Comparison of ENCODE assay signal across 15 mouse cellular contexts in the genomic region with DNA sequence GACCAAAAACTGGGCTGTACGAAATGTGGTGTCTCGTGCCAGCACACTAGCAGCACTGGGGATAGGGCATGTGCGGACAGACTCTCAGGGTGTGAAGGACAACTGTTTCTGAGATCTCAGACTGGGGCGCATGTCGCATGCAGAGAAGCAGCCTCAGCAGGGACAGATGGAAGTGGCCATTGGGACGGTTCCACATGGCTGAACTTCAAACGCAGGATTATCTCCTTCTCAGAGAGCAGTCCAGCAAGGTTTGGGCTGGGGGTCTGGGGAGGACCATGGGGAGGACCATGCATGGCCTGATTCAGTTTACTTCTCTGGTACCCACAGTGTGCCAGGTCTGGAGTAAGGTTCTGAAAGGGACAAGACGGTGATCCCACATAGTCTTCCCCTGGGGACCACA. TPM values are rescaled to one million over a fixed set of nuclear protein-coding genes. Genes with fewer than 3 reads are reported as not detected.
DNase-seq lines count a peak whose midpoint lies in the region; ATAC-seq lines count a peak whose summit lies in the region.
"Had no signal": no experiment of that assay in that cellular context is flagged by ENCODE, and none has a peak within 500 bp of the region (broad histone marks: within the 10 kb centered on the region; RNA-seq: fewer than 3 reads in every experiment).

No protein-coding gene starts in this region.

- H3K9me3 ChIP-seq in neural tube, embryonic 11.5 days (ENCODE audit: control insufficient read depth, low read length): no peaks in the 10 kb centered on the region
- no peaks in the 10 kb centered on the region for H3K9me3 ChIP-seq in forebrain, embryonic 14.5 days (replicated peaks; ENCODE audit: control insufficient read depth, low read length)
- H3K9me3 ChIP-seq: heart, embryonic 13.5 days; liver, embryonic 13.5 days had no signal

- peaks cover 6% of the 10 kb centered on the region for H3K4me1 ChIP-seq in neural tube, embryonic 11.5 days (ENCODE audit: control insufficient read depth, insufficient read depth, low read length)
- H3K4me1 ChIP-seq in forebrain, embryonic 14.5 days (ENCODE audit: control insufficient read depth, insufficient read depth, low read length): peaks cover 23% of the 10 kb centered on the region

- no peak overlapping the region for H3K9ac ChIP-seq in neural tube, embryonic 11.5 days (ENCODE audit: low read length)
- H3K9ac ChIP-seq in forebrain, embryonic 14.5 days (ENCODE audit: low read length): no peak overlapping the region
- H3K9ac ChIP-seq: heart, embryonic 13.5 days; liver, embryonic 13.5 days had no signal

- no peak overlapping the region for H3K27ac ChIP-seq in neural tube, embryonic 11.5 days (ENCODE audit: low read depth, low read length)
- H3K27ac ChIP-seq in forebrain, embryonic 14.5 days (ENCODE audit: low read depth, low read length): peak overlapping the region; percentile 48; the same call in 1 of the 2 replicates
- H3K27ac ChIP-seq: heart, embryonic 13.5 days; liver, embryonic 13.5 days had no signal

- peak; percentile 13 for DNase-seq in neural tube, embryonic 11.5 days (ENCODE audit: low spot score)
- DNase-seq in neural tube, embryonic 10.5 days (ENCODE audit: extremely low spot score, low spot score): no peak
- peak; percentile 75 for DNase-seq in cerebellum, adult 8-10 months
- peak; percentile 56 for DNase-seq in forebrain, embryonic 14.5 days (ENCODE audit: low spot score)
- peak; percentile 58 for DNase-seq in retina, postnatal 1 day
- DNase-seq in kidney, postnatal 36 days: no peak
- no peak for DNase-seq in right cerebral cortex, postnatal 10 days (ENCODE audit: low spot score in 2 of 2)
- DNase-seq: adrenal gland, postnatal 14 days; kidney, adult 18-20 months; kidney, postnatal 25 days; liver, embryonic 13.5 days; thymus, postnatal 14 days had no signal

- H3K4me2 ChIP-seq in neural tube, embryonic 11.5 days (ENCODE audit: low read depth): no peak overlapping the region
- no peak overlapping the region for H3K4me2 ChIP-seq in forebrain, embryonic 14.5 days (ENCODE audit: low read length)
- H3K4me2 ChIP-seq: heart, embryonic 13.5 days; liver, embryonic 13.5 days had no signal

- WGBS in neural tube, embryonic 11.5 days: 69% methylated on average over 8 of the region's 8 CpGs
- WGBS in forebrain, embryonic 14.5 days: 41% methylated on average over 8 of the region's 8 CpGs

- H3K36me3 ChIP-seq in neural tube, embryonic 11.5 days (ENCODE audit: control insufficient read depth, insufficient read depth, low read length): no peaks in the 10 kb centered on the region; the same call in 1 of the 2 replicates
- peaks cover 60% of the 10 kb centered on the region for H3K36me3 ChIP-seq in forebrain, embryonic 14.5 days (ENCODE audit: control insufficient read depth, insufficient read depth, low read length)
- H3K36me3 ChIP-seq: heart, embryonic 13.5 days; liver, embryonic 13.5 days had no signal

- no peak for ATAC-seq in neural tube, embryonic 11.5 days (ENCODE audit: insufficient read depth, low FRiP score, low TSS enrichment)
- ATAC-seq in forebrain, embryonic 14.5 days: no peak; the same call in 1 of the 2 replicates
- ATAC-seq: CD4-positive, CD25-positive, alpha-beta regulatory T cell, adult 4 months had no signal

- peaks cover 4% of the 10 kb centered on the region for H3K27me3 ChIP-seq in neural tube, embryonic 11.5 days (ENCODE audit: control insufficient read depth, insufficient read depth, low read length)
- 0 out of 2 replicates have a peak, but pooled peaks cover 3% of the 10 kb centered on the region for H3K27me3 ChIP-seq in forebrain, embryonic 14.5 days (replicated peaks; ENCODE audit: control insufficient read depth, insufficient read depth, low read length)

- H3K4me3 ChIP-seq in neural tube, embryonic 11.5 days (ENCODE audit: low read depth, low read length): no peak overlapping the region
- no peak overlapping the region for H3K4me3 ChIP-seq in forebrain, embryonic 14.5 days (ENCODE audit: low read depth, low read length)
- H3K4me3 ChIP-seq: heart, embryonic 13.5 days; liver, embryonic 13.5 days; myocyte had no signal

RNA-seq across cellular contexts. Expression of gene Magoh, which starts 35.9 kb away (rescaled TPM):
- 195 and 208 TPM in 2 replicates for polyA plus RNA-seq in neural tube, embryonic 11.5 days (2014; fragmentation: Nextera tagmentation; extraction: Ambion mirVana)
- 151 and 175 TPM in 2 replicates for polyA plus RNA-seq in forebrain, embryonic 14.5 days (2014; fragmentation: Nextera tagmentation; extraction: Ambion mirVana)

RNA-seq across cellular contexts. Expression of gene Lrp8, which starts 41.6 kb away (rescaled TPM):
- 25.6 and 27.6 TPM in 2 replicates for polyA plus RNA-seq in neural tube, embryonic 11.5 days (2014; fragmentation: Nextera tagmentation; extraction: Ambion mirVana)
- polyA plus RNA-seq in forebrain, embryonic 14.5 days (2014; fragmentation: Nextera tagmentation; extraction: Ambion mirVana): 33.5 and 48.5 TPM in 2 replicates

RNA-seq across cellular contexts. Expression of gene 0610037L13Rik, which starts 45.9 kb away (rescaled TPM):
- 109 and 128 TPM in 2 replicates for polyA plus RNA-seq in neural tube, embryonic 11.5 days (2014; fragmentation: Nextera tagmentation; extraction: Ambion mirVana)
- polyA plus RNA-seq in forebrain, embryonic 14.5 days (2014; fragmentation: Nextera tagmentation; extraction: Ambion mirVana): 116 and 127 TPM in 2 replicates

Comparison
In these comparisons a context has a peak if more than half of its experiments do, and no peak if none do; other contexts are left out.
1. DNase-seq: peak in neural tube, embryonic 11.5 days (single experiment), cerebellum, adult 8-10 months (single experiment), forebrain, embryonic 14.5 days (single experiment) and retina, postnatal 1 day (single experiment); none in neural tube, embryonic 10.5 days (single experiment), kidney, postnatal 36 days (0 of 2) and right cerebral cortex, postnatal 10 days (0 of 2).